Mouse (Mus musculus) kidney, adult 11 months (tissue): Measurements from ENCODE around the gene Mroh9.

Experiments
- DNase-seq: peaks from one replicate; pipeline ENCODE4 v3.0.0; 2022

The Mroh9 gene

GRCm38 (mm10) chr1:163085570-163085969 lies at the start of gene Mroh9:
TSS of gene Mroh9 (minus strand) at chr1:163085670.
- DNase-seq, result no peak

GRCm38 (mm10) chr1:163129976-163130375 lies 44.5 kb upstream of the Mroh9 start:
- DNase-seq, result no peak

GRCm38 (mm10) chr1:163129129-163129900 lies 43.8 kb upstream of the Mroh9 start:
- no peak for DNase-seq

GRCm38 (mm10) chr1:163126175-163126881 lies 40.9 kb upstream of the Mroh9 start:
- DNase-seq, result no peak

GRCm38 (mm10) chr1:163122414-163122813 lies 36.9 kb upstream of the Mroh9 start:
- no peak for DNase-seq

- no peak for DNase-seq
Observed at GRCm38 (mm10) chr1:163113461-163114174, 28.1 kb upstream of the Mroh9 start.

- DNase-seq, result no peak
Observed at GRCm38 (mm10) chr1:163112482-163113164, 27.2 kb upstream of the Mroh9 start.

- no peak for DNase-seq
Observed at GRCm38 (mm10) chr1:163104960-163105359, 19.5 kb upstream of the Mroh9 start.

GRCm38 (mm10) chr1:163091438-163092155 lies 6.1 kb upstream of the Mroh9 start:
- DNase-seq, result no peak

GRCm38 (mm10) chr1:163070502-163070901 lies 15.0 kb downstream of the Mroh9 start:
- DNase-seq, result peak; percentile 10

GRCm38 (mm10) chr1:163060381-163060780 lies 25.1 kb downstream of the Mroh9 start:
- no peak for DNase-seq

- DNase-seq, result peak; percentile 10
Observed at GRCm38 (mm10) chr1:163057363-163057762, 28.1 kb downstream of the Mroh9 start.

- no peak for DNase-seq
Observed at GRCm38 (mm10) chr1:163055629-163056028, 29.8 kb downstream of the Mroh9 start.

- DNase-seq, result no peak
Observed at GRCm38 (mm10) chr1:163023075-163023474, 62.4 kb downstream of the Mroh9 start.

GRCm38 (mm10) chr1:163009220-163009619 lies 76.2 kb downstream of the Mroh9 start:
- no peak for DNase-seq

- DNase-seq, result no peak
Observed at GRCm38 (mm10) chr1:163003496-163003895, 82.0 kb downstream of the Mroh9 start.

GRCm38 (mm10) chr1:163001271-163001829 lies 84.1 kb downstream of the Mroh9 start:
- no peak for DNase-seq

- DNase-seq, result no peak
Observed at GRCm38 (mm10) chr1:162987546-162987945, 97.9 kb downstream of the Mroh9 start.

GRCm38 (mm10) chr1:162986777-162987176 lies 98.7 kb downstream of the Mroh9 start:
- no peak for DNase-seq

GRCm38 (mm10) chr1:162986121-162986748 lies 99.2 kb downstream of the Mroh9 start:
- DNase-seq, result no peak

GRCm38 (mm10) chr1:162984428-162984827 lies 101.0 kb downstream of the Mroh9 start, which contains the start of gene Fmo3:
TSS of gene Fmo3 (minus strand) at chr1:162984528.
- no peak for DNase-seq
